Mouse (Mus musculus): ENCODE measurements at regions not wholly inside any gene's neighbourhood (a gene's known extent, or its start where the extent isn't known, plus 50 kb on each side); places are given as distances from the start of the nearest gene placed in this dataset.

DNA sequence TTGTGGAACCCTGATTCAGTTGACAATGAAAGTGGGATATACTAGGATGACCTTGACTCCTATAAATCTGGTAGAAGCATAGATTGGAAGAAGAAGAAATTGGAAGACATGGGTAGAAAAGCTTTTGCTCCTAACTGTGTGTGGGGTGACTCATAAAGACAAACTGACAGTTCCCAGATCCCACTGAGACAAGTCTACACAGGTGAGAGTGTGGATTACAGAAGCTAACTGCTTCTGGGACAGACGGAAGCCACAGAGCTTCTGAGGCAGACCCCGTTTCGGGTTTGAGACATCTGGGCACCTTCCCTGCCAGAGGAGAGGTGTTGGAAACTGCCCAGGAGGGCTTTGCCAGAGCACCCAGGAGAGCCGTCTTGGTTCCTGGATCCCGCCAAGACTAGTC lies 204.7 kb upstream of the Fam98a start:
- no peak for DNase-seq (ENCODE audit: extremely low read depth, low read depth)

GRCm38 (mm10) chr17:75716458-75716857 lies 164.7 kb upstream of the Fam98a start:
- no peak for DNase-seq (ENCODE audit: extremely low read depth, low read depth)

GRCm38 (mm10) chr17:75714578-75714977 lies 162.8 kb upstream of the Fam98a start:
- DNase-seq (ENCODE audit: extremely low read depth, low read depth) = peak; percentile 28

- DNase-seq (ENCODE audit: extremely low read depth, low read depth) = peak; percentile 51
Observed at GRCm38 (mm10) chr17:75714059-75714458, 162.3 kb upstream of the Fam98a start.

DNA sequence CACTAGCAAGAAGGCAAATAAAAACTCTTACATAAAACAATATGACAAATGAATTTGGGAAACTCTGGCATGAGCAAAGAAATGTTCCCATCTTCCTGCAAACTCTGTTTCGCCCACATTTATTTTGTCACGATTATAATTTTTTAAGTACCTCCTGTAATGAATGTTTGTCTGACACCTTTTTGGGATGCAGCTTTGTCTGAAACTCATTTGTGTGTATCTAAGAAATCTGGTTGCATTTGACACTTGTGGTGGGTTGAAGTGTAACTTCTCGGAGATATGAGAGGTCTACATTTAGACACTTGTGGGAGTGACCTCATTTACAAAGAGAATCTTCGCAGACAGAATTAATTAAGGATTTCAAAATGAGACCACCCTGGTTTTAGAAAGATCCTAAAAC lies 155.9 kb upstream of the Fam98a start:
- DNase-seq (ENCODE audit: extremely low read depth, low read depth) = no peak

GRCm38 (mm10) chr17:75705357-75705756 lies 153.6 kb upstream of the Fam98a start:
- no peak for DNase-seq (ENCODE audit: extremely low read depth, low read depth)

DNA sequence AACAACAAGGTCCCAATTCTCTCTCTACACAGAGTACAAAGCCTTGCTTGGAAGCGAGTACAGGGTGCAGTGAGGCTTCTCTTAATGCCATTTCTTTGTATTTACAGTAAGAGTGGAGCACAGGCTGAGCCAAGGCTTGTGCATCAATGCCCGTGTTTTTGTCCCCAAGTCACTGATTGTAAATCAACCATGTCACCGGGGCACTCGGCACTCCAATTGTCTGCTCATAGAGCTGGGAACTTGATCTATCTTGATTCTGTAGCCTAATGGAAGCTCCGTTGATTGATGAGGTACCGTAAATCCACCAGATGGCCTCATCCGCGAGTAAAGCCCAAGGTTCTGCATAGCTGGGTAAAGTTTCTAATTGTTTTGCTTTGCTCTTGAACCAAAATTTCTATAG lies 152.1 kb upstream of the Fam98a start:
- no peak for DNase-seq (ENCODE audit: extremely low read depth, low read depth)

DNA sequence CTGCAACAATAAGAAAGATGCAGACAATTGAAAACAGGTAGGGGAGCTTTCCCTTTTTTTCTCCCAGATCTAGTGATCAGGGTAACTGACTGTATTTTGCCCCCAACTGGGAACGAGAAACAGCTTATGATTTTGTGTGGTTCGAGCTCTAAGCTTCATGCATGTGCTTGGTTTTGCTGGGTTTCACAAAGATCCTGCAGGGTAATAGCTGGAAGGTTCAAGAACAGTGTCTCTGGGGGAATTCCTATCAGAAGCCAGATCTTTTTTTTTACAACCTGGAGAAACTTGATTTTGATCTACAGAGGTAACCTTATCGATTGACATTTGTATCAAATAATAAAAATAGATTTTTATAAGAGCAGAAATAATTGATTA lies 145.0 kb upstream of the Fam98a start:
- DNase-seq (ENCODE audit: extremely low read depth, low read depth) = no peak

DNA sequence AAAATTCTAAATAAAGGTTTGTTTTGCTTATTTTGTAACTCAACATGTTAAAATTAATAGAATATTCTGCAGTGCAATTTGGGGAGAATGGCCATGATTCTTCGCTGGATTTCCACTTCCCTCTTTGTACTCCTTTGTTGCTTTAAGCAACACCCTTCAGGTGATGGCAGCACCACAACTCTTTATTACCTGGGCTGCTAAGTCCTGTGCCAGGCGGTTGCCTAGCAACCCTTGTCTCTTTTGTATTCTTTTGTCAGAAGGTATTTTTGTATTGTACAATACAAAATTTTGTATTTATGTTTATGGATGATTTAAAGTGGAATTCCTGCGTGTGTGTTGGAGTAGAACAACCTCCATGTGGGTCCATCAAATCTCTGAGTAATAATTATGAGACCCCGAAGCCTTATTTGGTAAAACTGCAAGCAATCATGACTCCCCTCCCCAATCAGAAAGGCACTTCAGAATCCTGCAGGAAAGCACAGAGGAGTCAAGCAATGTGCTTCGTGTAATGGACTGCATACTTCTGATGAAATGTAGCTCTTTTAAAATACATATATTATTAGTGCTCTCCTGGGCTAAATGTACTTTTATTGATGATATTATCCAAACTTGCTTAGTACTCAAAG lies 144.5 kb upstream of the Fam98a start:
- DNase-seq (ENCODE audit: extremely low read depth, low read depth) = no peak

DNA sequence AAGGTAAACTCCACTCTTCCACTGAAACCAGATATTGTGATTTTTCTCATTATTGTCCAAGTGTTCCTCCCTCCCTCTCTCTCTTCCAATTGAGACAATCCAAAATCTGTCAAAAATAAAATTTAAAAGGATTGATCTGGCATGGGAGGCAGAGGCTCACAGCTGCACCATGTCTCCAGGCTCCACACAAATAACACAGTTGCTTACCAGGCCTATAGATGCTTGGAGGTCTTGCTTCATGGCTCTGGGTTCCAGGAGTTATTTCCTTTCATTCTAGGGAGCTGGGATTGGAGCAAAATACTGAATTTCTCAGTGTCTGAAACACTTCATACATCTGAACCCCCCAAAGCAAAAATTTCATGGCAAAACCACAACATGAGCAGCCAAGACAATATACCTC lies 134.2 kb upstream of the Fam98a start:
- DNase-seq (ENCODE audit: extremely low read depth, low read depth) = no peak

- no peak for DNase-seq (ENCODE audit: extremely low read depth, low read depth)
Observed at GRCm38 (mm10) chr17:75646982-75647381, 95.2 kb upstream of the Fam98a start.

DNA sequence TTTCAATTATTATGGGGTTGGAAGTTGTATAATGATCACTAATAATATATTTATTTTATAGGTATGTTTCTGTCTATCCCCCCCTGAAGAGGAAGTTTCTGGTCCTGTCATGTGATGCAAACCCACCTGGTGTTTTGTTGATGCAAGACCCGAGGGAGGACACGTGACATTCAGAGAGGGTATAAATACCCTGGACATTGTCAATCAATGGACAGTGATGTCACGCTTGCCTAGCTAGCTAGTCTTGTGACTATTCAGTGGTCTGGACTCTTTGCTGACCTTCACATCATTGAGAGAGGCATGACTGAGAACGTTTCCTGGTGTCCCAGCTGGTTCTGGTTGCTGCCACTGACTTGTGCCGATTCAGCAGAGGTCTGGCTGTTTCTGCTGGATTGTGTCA lies 93.0 kb upstream of the Fam98a start:
- DNase-seq (ENCODE audit: extremely low read depth, low read depth) = no peak

GRCm38 (mm10) chr17:75642311-75642710 lies 90.6 kb upstream of the Fam98a start:
- no peak for DNase-seq (ENCODE audit: extremely low read depth, low read depth)

- no peak for DNase-seq (ENCODE audit: extremely low read depth, low read depth)
Observed at GRCm38 (mm10) chr17:75641010-75641498, 89.3 kb upstream of the Fam98a start.

DNA sequence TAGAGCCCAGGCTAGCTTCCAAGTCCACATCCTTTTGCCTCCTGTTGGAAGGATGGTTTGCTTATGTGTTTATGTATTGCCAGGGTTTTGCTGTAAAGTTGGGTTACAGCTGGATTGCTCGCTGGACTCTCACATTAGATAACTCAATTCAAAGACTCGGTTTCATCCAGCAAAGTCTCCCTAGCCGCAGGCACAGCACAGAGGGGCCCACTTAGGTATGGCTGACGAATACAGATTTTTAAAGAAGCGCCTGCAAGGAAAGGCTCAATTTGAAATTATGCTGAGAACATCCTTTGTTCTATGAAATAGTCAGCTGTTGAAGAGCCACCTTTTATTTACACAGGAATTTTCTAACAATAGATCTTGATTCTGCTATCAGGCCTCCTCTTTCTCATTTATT lies 88.8 kb upstream of the Fam98a start:
- no peak for DNase-seq (ENCODE audit: extremely low read depth, low read depth)

GRCm38 (mm10) chr17:75629857-75630256 lies 78.1 kb upstream of the Fam98a start:
- no peak for DNase-seq (ENCODE audit: extremely low read depth, low read depth)

DNA sequence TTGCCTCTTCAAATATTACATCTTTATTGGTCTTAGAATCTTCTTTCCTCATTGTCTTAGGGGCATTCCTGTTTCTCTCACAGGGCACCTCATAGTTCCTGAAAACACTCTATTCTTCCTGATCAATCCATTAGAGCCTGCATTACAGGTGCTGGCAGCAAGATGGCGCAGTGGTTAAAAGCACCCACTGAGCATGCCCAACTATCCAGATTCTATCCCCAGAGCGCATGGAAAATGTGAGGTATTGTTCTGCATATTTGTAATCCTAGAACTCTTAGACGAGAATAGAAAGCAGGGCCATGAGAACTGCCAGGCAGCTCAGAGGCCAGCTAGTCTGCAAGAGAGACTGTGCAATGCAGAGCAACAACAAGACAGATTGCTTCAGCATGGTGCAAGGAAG lies 67.7 kb upstream of the Fam98a start:
- no peak for DNase-seq (ENCODE audit: extremely low read depth, low read depth)

DNA sequence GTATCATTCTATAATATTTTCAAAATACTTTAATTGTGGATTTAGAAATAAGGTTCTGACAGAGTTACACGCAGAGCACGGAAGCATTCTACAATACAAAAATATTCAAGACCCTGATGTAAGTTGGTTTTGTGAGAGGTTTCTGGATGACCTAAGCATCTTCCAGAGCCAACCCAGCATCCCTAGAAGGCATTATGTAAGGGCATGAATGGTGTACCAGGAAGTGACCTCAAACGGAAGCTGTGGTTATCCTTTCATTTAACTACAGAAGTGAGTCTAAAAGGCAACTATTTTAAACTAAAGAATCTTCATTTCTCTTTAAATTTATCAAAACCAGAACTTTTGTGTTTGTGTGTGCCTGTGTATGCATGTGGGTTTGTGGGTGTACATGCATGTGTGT lies 66.8 kb upstream of the Fam98a start:
- DNase-seq (ENCODE audit: extremely low read depth, low read depth) = no peak

DNA sequence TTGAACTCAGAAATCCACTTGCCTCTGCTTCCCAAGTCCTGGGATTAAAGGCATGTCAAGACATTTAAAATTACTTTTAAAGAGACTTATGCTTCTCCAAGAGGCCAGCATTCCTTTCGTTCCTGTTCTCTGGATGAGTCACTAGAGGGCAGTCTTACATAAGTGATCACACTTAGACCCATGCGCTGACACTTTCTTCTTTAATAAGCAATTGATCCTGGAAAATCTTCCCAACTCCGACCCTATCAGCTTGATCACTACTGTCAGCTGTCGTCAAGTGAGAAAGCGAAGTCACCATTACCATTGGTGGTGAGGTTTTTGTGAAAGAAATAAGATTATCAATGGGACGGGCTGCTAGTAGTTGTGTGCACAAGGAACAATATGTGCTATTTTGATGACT lies 65.5 kb upstream of the Fam98a start:
- peak; percentile 20 for DNase-seq (ENCODE audit: extremely low read depth, low read depth)

DNA sequence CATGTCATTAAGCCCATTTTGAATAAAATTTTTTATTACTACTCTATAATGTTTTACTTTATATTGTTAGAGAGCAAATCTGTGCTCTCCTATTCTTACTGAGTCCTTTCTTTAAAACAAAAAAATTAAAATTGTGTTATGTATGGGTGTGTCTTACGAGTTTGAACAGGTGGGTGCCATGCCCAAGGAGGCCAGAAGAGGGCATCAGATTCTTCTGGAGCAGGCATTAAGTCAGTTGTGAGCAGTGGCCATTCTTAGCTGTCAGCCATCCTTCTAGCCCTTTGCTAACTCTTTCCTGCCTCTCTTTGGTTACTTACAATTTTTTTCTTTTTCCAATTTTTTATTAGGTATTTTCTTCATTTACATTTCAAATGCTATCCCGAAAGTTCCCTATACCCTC lies 63.6 kb upstream of the Fam98a start:
- DNase-seq (ENCODE audit: extremely low read depth, low read depth) = peak; percentile 21

DNA sequence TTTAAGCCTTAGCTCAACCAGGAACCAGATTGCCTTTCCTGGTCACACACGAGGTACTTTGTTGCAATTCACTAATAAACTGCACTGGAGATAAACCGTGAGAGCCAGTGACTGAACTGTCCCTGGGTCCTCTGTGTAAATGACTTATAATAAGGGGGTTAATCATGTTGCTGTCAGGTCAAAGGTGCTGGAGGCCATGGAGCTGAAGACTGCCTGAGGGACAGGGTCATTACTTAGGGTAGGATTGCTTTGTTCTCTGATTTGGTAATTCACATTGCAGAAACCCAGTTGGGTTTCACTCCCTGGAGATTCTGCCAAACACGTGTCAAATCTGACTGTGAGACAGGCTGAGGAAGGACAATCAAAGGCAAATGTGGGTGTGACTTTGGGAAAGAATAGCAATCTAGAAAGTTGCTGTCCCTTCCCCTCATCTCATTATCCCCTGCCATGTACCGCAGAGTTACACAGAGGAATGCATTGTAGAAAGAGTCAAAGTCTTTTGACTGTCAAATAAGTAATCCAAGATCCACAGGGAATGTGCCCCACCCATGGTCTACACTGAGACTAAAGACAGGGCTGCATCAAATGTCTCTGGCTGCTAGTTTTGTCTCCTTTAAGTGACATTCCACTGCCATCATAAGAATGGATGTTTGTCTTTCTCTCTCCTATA lies 51.8 kb upstream of the Fam98a start:
- DNase-seq (ENCODE audit: extremely low read depth, low read depth) = no peak

Measured in MEL-GATA-1-ER (cell line).